In the genomic region with DNA sequence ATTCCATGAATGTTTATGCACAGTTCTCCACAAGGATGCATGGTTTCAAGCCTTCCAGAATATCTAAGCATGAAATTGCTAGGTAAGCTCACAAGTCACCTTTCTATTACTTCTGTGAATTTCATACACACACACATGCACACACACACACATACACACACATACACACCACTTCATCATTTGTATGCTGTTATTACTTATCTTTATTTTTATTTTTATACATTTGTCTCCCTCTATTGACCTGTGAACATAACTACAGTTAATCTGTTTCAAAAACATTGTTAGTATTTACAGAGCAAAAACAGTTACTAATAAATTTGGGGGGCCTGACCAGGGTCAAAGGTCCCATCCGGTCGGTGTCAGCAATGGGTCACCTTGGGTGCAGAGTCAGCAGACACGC, we compare ENCODE assay signal across 19 mouse cellular contexts.
DNase-seq lines count a peak whose midpoint lies in the region; ATAC-seq and TF ChIP-seq lines count a peak whose summit lies in the region.
"Had no signal": no experiment of that assay in that cellular context is flagged by ENCODE, and none has a peak within 500 bp of the region (broad histone marks: within the 10 kb centered on the region; RNA-seq: fewer than 3 reads in every experiment).

No protein-coding gene starts in this region.

- H3K36me3 ChIP-seq in hindbrain, embryonic 13.5 days = no peaks in the 10 kb centered on the region
- H3K36me3 ChIP-seq in hindbrain, embryonic 12.5 days = no peaks in the 10 kb centered on the region
- no peaks in the 10 kb centered on the region for H3K36me3 ChIP-seq in midbrain, embryonic 12.5 days
- no peaks in the 10 kb centered on the region for H3K36me3 ChIP-seq in midbrain, embryonic 16.5 days (ENCODE audit: control insufficient read depth, insufficient read depth, low read length)
- H3K36me3 ChIP-seq in CH12.LX (replicated peaks in 1 of 2; ENCODE audit: control insufficient read depth in 1 of 2, insufficient read depth in 1 of 2, low read length in 1 of 2) = no peaks in the 10 kb centered on the region
- H3K36me3 ChIP-seq: heart, embryonic 10.5 days; limb, embryonic 15.5 days; stomach, embryonic 15.5 days had no signal

- H3K9me3 ChIP-seq in hindbrain, embryonic 13.5 days = no peaks in the 10 kb centered on the region
- no peaks in the 10 kb centered on the region for H3K9me3 ChIP-seq in hindbrain, embryonic 12.5 days (replicated peaks)
- no peaks in the 10 kb centered on the region for H3K9me3 ChIP-seq in midbrain, embryonic 12.5 days
- no peaks in the 10 kb centered on the region for H3K9me3 ChIP-seq in midbrain, embryonic 16.5 days (replicated peaks; ENCODE audit: control insufficient read depth, low read length, poor library complexity, severe bottlenecking)
- no peaks in the 10 kb centered on the region for H3K9me3 ChIP-seq in CH12.LX (replicated peaks; ENCODE audit: low read length)
- H3K9me3 ChIP-seq: heart, embryonic 10.5 days; limb, embryonic 15.5 days; stomach, embryonic 15.5 days had no signal

- WGBS in hindbrain, embryonic 13.5 days = 87% methylated on average over 3 of the region's 3 CpGs
- WGBS in hindbrain, embryonic 12.5 days = 85% methylated on average over 3 of the region's 3 CpGs
- WGBS in midbrain, embryonic 12.5 days = 88% methylated on average over 3 of the region's 3 CpGs
- WGBS in midbrain, embryonic 16.5 days = 94% methylated on average over 3 of the region's 3 CpGs

- dilution Hi-C loops in CH12.LX (cut with MboI; ENCODE audit: extremely low pct_ligation_motif_present, extremely low pct_unique_long_range_greater_than_20kb, low sequenced_read_pairs) = no loop called here

- H3K4me3 ChIP-seq in hindbrain, embryonic 13.5 days = no peak overlapping the region
- H3K4me3 ChIP-seq in hindbrain, embryonic 12.5 days = no peak overlapping the region
- H3K4me3 ChIP-seq in midbrain, embryonic 12.5 days = no peak overlapping the region
- no peak overlapping the region for H3K4me3 ChIP-seq in midbrain, embryonic 16.5 days (ENCODE audit: low read depth, low read length)
- H3K4me3 ChIP-seq in CH12.LX (replicated peaks in 1 of 3; ENCODE audit: low read depth in 2 of 3, low read length in 2 of 3, poor library complexity in 1 of 3) = no peak overlapping the region
- H3K4me3 ChIP-seq: erythroblast, embryonic 14.5 days; heart, embryonic 10.5 days; limb, embryonic 15.5 days; megakaryocyte, embryonic 14.5 days; stomach, embryonic 15.5 days had no signal

- TF ChIP-seq POLR2A in CH12.LX (IDR thresholded peaks at IDR 0.05; ENCODE audit: low read depth, low read length) = no peak
- TF ChIP-seq POLR2A in brain, embryonic 14.5 days (IDR thresholded peaks at IDR 0.05; ENCODE audit: borderline replicate concordance, extremely low read depth, insufficient read depth, insufficient read length, poor library complexity, severe bottlenecking) = no peak

- no peak overlapping the region for H3K9ac ChIP-seq in hindbrain, embryonic 13.5 days
- no peak overlapping the region for H3K9ac ChIP-seq in hindbrain, embryonic 12.5 days
- no peak overlapping the region for H3K9ac ChIP-seq in midbrain, embryonic 12.5 days (replicated peaks)
- no peak overlapping the region for H3K9ac ChIP-seq in midbrain, embryonic 16.5 days (ENCODE audit: low read depth, low read length)
- no peak overlapping the region for H3K9ac ChIP-seq in CH12.LX (ENCODE audit: insufficient read depth, low read depth)
- H3K9ac ChIP-seq: limb, embryonic 15.5 days; stomach, embryonic 15.5 days had no signal

- H3K27me3 ChIP-seq in hindbrain, embryonic 13.5 days = no peaks in the 10 kb centered on the region
- H3K27me3 ChIP-seq in hindbrain, embryonic 12.5 days = no peaks in the 10 kb centered on the region
- H3K27me3 ChIP-seq in midbrain, embryonic 12.5 days = no peaks in the 10 kb centered on the region
- H3K27me3 ChIP-seq in midbrain, embryonic 16.5 days (ENCODE audit: control insufficient read depth, insufficient read depth, low read depth, low read length) = no peaks in the 10 kb centered on the region
- H3K27me3 ChIP-seq in CH12.LX (replicated peaks) = no peaks in the 10 kb centered on the region
- H3K27me3 ChIP-seq: limb, embryonic 15.5 days; megakaryocyte, embryonic 14.5 days; stomach, embryonic 15.5 days had no signal

- H3K79me2 ChIP-seq in CH12.LX (replicated peaks; ENCODE audit: control insufficient read depth, extremely low read depth, insufficient read depth, poor library complexity, severe bottlenecking) = no peaks in the 10 kb centered on the region

- no peak for TF ChIP-seq EP300 in CH12.LX (IDR thresholded peaks at IDR 0.05; ENCODE audit: low read length)

- in situ Hi-C loops in CH12.LX (cut with MboI; ENCODE audit: low pct_ligation_motif_present, low pct_unique_long_range_greater_than_20kb, low sequenced_read_pairs) = no loop called here

- H3K4me2 ChIP-seq in hindbrain, embryonic 13.5 days = no peak overlapping the region
- no peak overlapping the region for H3K4me2 ChIP-seq in hindbrain, embryonic 12.5 days (replicated peaks)
- H3K4me2 ChIP-seq in midbrain, embryonic 12.5 days (replicated peaks) = no peak overlapping the region
- H3K4me2 ChIP-seq in midbrain, embryonic 16.5 days (ENCODE audit: low read length) = no peak overlapping the region
- H3K4me2 ChIP-seq in CH12.LX (ENCODE audit: insufficient read depth, low read depth, poor library complexity, severe bottlenecking) = no peak overlapping the region
- H3K4me2 ChIP-seq: limb, embryonic 15.5 days; stomach, embryonic 15.5 days had no signal

- no peak overlapping the region for H3K27ac ChIP-seq in hindbrain, embryonic 13.5 days
- H3K27ac ChIP-seq in hindbrain, embryonic 12.5 days = no peak overlapping the region
- no peak overlapping the region for H3K27ac ChIP-seq in midbrain, embryonic 12.5 days (replicated peaks)
- no peak overlapping the region for H3K27ac ChIP-seq in midbrain, embryonic 16.5 days (ENCODE audit: low read length)
- no peak overlapping the region for H3K27ac ChIP-seq in CH12.LX (ENCODE audit: insufficient read depth, low read depth)
- H3K27ac ChIP-seq: heart, embryonic 10.5 days; limb, embryonic 15.5 days; stomach, embryonic 15.5 days had no signal

- H3K4me1 ChIP-seq in hindbrain, embryonic 13.5 days (replicated peaks) = no peaks in the 10 kb centered on the region
- H3K4me1 ChIP-seq in hindbrain, embryonic 12.5 days = no peaks in the 10 kb centered on the region
- no peaks in the 10 kb centered on the region for H3K4me1 ChIP-seq in midbrain, embryonic 12.5 days
- H3K4me1 ChIP-seq in midbrain, embryonic 16.5 days (ENCODE audit: control insufficient read depth, insufficient read depth, low read length) = no peaks in the 10 kb centered on the region
- no peaks in the 10 kb centered on the region for H3K4me1 ChIP-seq in CH12.LX (ENCODE audit: control insufficient read depth in 1 of 2, insufficient read depth in 2 of 2)
- H3K4me1 ChIP-seq: heart, embryonic 10.5 days; limb, embryonic 15.5 days; megakaryocyte, embryonic 14.5 days; stomach, embryonic 15.5 days had no signal

- peak; percentile 20 for TF ChIP-seq RAD21 in CH12.LX (IDR thresholded peaks at IDR 0.05; ENCODE audit: low read depth, low read length)

- 0 out of 2 replicates have a peak, but pooled peaks have one; percentile 46 for ATAC-seq in hindbrain, embryonic 13.5 days (ENCODE audit: low FRiP score)
- no peak for ATAC-seq in hindbrain, embryonic 12.5 days (ENCODE audit: low FRiP score)
- peak; percentile 23; the same call in 1 of the 2 replicates for ATAC-seq in midbrain, embryonic 12.5 days (ENCODE audit: low FRiP score, low read depth)
- ATAC-seq in midbrain, embryonic 16.5 days = no peak
- ATAC-seq: CD4-positive, CD25-positive, alpha-beta regulatory T cell, adult 4 months; inflammation-experienced regulatory T-cells, adult 6 months had no signal

- no peak for DNase-seq in CH12.LX (ENCODE audit: extremely low read depth)
- peak; percentile 5 for DNase-seq in brain, embryonic 14.5 days (ENCODE audit: low read depth)
- DNase-seq in embryo, embryonic 10 days (ENCODE audit: low spot score) = no peak
- DNase-seq: adrenal gland, adult 8-10 months; cerebellum, adult 11-12 months; cerebellum, postnatal 36 days; gastrocnemius, postnatal 36 days; lung, postnatal 14 days had no signal

- peak in 1 of 2 experiments; percentile 4; a peak in 1 of 4 replicates for TF ChIP-seq CTCF in CH12.LX (conservative IDR thresholded peaks at IDR 0.05 in 1 of 2, IDR thresholded peaks at IDR 0.05 in 1 of 2; ENCODE audit: low read depth in 2 of 2, low read length in 2 of 2)
- TF ChIP-seq CTCF in brain, embryonic 14.5 days (IDR thresholded peaks at IDR 0.05; ENCODE audit: borderline replicate concordance, extremely low read depth, insufficient read depth, insufficient read length) = no peak

TF ChIP-seq in CH12.LX, 34 proteins besides CTCF, POLR2A, EP300 and RAD21:
- no peak for TF ChIP-seq ZMIZ1 (IDR thresholded peaks at IDR 0.05; ENCODE audit: low read depth, low read length)
- no peak for TF ChIP-seq MAZ (IDR thresholded peaks at IDR 0.05; ENCODE audit: low read depth, low read length)
- no peak for TF ChIP-seq TBP (conservative IDR thresholded peaks at IDR 0.05; ENCODE audit: low read depth, low read length)
- TF ChIP-seq SMC3 (IDR thresholded peaks at IDR 0.05; ENCODE audit: low read depth, low read length) = no peak
- TF ChIP-seq MEF2A (IDR thresholded peaks at IDR 0.05; ENCODE audit: borderline replicate concordance, low read depth, low read length) = no peak
- TF ChIP-seq ZC3H11A (IDR thresholded peaks at IDR 0.05; ENCODE audit: low read depth, low read length) = no peak
- TF ChIP-seq SIN3A (IDR thresholded peaks at IDR 0.05; ENCODE audit: low read length) = no peak
- no peak for TF ChIP-seq RCOR1 (conservative IDR thresholded peaks at IDR 0.05; ENCODE audit: low read depth, low read length)
- TF ChIP-seq ZKSCAN1 (IDR thresholded peaks at IDR 0.05; ENCODE audit: borderline replicate concordance, low read depth, low read length) = no peak
- TF ChIP-seq ELF1 (IDR thresholded peaks at IDR 0.05; ENCODE audit: low read depth, low read length) = no peak
TF ChIP-seq in CH12.LX: peak in this region for 0.

Comparison
In these comparisons a context has a peak if more than half of its experiments do, and no peak if none do; other contexts are left out.
1. ATAC-seq: peak in hindbrain, embryonic 13.5 days (single experiment) and midbrain, embryonic 12.5 days (single experiment); none in hindbrain, embryonic 12.5 days (single experiment) and midbrain, embryonic 16.5 days (single experiment).